Mouse (Mus musculus) left cerebral cortex, postnatal 14 days (tissue): ENCODE measurements around the gene Cd44. TPM values are rescaled to one million over a fixed set of nuclear protein-coding genes. Genes with fewer than 3 reads are reported as not detected.
A peak's percentile ranks its signal among the peaks of the same experiment; 100 is the strongest.

Experiments used
- DNase-seq, 2 experiments: peaks; one replicate each; pipeline ENCODE4 v3.0.0; 2021 to 2022; ENCODE audit warnings: low spot score in 2 of 2, mixed read lengths in 1 of 2
- intact Hi-C: fragments of 180-260 bp; cut with DNase I; formaldehyde crosslinking; loops from one replicate; pipeline ENCODE4 v1.15.1; 2025
- long read RNA-seq, 2 experiments: library from polyadenylated mRNA; stranded (forward); transcript quantifications; one replicate each; pipeline ENCODE4 v2.0.0; 2021
- total RNA-seq, 2 experiments: library from RNA; stranded (reverse); gene quantifications; 2 replicates each; pipeline ENCODE4 v1.2.3; 2021

Cd44 gene
- total RNA-seq: 1 to 10 TPM; 7.0 to 8.4 TPM
- long read RNA-seq, experiment 1, partial matches to known transcripts: 0 of 5 reads
- long read RNA-seq, experiment 1, other reads (novel, unspliced or antisense): 1 of 5 reads
- long read RNA-seq, experiment 2, partial matches to known transcripts: 0 of 4 reads
- long read RNA-seq, experiment 2, other reads (novel, unspliced or antisense): 0 of 4 reads

DNA sequence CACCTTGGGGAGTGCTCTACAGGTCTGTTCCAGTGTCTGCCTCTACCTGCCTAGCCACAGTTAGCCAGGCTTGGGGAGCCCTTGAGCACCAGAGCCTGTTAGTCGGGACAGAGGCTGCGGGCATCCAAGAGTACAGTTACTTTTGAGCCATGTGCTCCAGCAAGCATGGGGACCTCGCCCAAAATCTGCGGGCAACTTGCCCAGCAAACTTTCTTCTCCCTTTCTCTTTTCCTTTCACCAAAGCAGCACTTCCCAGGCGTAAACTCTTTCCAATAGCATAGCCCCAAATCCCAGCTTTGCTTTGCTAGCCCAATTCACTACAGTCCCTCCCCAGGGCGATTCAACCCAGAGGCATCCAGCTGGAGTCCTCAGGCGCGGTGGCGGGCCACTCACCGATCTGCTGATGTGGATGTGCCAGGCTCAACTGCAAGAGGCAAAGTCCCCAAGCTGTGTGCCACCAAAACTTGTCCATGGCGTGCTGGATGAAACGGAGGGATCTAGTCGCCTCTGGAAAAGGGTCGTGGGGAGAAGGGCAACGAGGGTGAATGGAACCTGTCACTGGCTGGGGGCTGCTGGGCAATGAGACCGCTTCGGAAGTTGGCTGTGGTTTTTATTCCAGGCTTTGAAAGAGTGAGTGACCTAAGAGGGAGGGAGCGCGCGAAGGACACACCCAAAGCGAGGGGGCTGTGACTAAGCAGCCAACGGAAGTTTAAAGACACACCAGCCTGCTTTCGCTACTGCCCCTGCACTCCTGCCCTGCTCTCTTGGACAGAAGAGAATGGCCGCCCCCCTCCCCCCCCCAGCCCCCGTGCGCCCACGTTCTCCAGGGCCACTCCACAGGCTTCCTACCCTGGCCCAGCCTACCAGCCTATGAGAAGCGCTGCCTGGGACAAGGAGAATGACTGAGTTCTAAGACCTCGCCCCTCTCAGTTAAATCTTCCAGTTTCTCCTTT lies at the start of gene Cd44:
TSS of gene Cd44 (minus strand) at position 791 of the 953 bp plus-strand sequence.
- no peak for DNase-seq
- intact Hi-C loops: no loop called here

DNA sequence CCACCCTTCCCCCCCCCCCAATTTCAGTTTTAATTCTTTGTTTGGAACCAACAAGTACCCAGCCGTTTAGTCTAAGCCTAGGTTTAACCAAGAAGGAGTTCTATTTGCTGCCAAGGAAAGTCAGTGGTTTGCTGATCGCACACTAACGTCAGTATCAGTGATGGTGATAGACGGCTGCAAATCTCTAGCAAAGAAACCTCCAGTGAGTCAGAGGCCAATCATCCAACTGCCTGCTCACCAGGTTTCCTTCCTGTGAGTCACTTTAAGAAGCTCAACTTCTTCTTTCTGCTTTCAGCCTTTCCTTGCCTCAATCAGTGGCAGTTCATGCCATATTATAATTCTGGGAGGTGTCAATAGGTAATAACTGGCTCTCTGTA lies 47.0 kb upstream of the Cd44 start:
- DNase-seq: no peak
- intact Hi-C loops: no loop called here

DNA sequence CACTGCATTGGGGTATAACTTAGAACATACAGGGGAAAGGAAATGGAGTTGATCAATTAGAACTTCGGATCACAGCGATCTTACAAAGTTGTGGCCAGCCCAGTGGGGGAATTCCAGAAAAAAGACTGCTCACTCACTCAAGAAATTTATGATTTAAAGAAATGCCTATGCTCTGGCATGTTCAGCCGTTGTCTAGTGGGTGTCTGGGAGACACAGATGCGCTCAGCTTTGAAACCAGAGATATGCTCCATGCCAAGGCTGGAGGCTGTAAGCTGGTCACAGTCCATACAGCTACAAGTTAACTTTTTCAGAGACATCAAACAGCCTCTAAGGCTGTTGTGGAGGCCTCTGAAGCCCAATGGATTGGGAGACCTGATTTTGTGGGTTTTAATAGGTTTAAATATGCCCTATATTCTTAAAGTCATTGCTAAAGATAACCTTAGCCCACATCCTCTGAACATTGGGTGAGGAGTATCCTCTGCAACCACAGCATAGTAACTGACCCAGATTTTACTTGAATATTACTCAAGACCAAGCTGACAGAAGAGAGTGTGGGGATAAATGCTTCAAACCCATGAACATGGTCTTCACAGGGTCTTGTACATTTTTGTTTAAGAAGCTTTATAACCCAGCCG lies 46.5 kb upstream of the Cd44 start:
- DNase-seq: no peak
- intact Hi-C loops: no loop called here

DNA sequence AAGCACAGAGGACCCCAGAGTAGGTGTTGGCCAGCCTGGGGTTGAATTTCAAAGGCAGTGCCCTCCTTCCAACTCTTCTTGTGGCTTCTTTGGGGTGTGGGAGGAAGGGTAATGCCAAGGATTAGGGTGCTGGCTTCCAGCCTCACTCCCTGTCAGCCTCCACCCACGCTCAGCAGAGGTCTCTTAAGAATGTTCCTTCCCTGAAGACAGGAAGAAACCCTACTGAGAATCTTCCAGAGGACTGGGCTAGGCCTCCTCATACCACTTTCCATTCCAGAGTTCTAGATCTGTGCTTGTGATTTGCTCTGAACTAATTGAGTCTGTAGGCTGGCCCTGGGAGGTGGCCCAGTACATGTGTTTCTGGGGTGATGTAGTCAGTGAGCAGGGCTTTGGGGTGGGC lies 43.6 kb upstream of the Cd44 start:
- DNase-seq: no peak

DNA sequence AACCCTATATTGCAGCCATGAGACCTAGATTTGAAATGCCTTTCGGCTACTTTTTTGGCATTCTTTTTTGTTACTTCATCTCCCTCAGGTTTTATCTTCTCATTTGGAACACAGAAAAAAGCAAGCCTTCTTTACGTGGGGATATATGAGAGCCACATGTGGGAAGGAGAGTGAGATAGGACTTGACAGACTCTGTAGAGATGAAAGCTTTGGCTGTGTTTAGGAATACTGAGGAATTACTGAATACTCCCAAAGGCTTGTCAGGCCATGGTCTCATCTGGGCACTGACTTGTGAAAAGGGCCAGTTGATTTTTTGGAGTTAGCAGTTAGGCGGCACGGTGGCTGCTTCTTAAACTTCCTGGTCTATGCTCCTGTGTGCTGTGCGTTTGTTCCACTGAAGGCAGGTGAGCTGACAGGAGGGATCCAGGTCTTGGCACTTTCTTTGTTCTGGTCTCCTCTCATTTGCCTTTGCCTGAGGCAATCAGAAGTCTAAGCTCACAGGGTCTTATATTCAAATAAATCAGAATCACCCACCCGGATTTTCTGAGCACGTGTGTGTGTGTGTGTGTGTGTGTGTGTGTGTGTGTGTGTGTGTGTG lies 43.0 kb upstream of the Cd44 start:
- intact Hi-C loops: no loop called here
- no peak for DNase-seq

More for the DNA sequence above, 43.6 kb upstream of the Cd44 start:
- intact Hi-C loops: no loop called here

DNA sequence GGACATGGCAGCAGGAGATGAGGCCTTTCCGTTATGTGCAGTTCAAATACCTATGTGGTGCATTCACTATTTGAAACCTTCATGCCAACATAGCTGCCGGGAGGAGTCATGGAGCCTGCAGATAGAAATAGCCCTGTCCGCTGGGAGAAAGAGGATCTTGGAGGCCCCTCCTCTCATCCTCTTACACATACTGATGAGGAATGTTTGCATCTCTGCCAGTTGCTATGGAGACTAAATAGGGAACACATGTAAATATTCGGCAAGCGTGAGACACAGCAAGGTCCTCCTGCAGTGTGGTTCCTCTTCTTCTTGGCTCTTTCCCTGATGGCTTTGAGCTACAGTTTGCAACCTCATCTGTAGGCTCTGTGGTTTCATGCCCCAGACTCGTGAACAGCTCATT lies 42.5 kb upstream of the Cd44 start:
- intact Hi-C loops: no loop called here
- DNase-seq: peak; percentile 52 to 85

DNA sequence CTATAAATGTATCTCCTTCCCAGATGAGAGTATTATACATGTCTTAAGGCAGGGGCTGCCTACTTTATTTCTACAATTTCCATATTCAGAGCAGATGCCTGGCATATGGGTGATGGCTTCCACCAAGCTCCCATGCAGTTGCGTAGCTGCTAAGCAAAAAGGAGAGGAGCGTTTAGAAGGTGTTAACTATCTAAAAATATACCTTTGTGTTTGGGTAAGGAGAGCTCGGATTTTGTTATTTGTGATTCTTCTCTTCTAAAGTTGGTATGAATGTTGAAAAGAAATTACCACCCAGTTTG lies 41.3 kb upstream of the Cd44 start:
- intact Hi-C loops: no loop called here
- peak; percentile 39 to 55 for DNase-seq

DNA sequence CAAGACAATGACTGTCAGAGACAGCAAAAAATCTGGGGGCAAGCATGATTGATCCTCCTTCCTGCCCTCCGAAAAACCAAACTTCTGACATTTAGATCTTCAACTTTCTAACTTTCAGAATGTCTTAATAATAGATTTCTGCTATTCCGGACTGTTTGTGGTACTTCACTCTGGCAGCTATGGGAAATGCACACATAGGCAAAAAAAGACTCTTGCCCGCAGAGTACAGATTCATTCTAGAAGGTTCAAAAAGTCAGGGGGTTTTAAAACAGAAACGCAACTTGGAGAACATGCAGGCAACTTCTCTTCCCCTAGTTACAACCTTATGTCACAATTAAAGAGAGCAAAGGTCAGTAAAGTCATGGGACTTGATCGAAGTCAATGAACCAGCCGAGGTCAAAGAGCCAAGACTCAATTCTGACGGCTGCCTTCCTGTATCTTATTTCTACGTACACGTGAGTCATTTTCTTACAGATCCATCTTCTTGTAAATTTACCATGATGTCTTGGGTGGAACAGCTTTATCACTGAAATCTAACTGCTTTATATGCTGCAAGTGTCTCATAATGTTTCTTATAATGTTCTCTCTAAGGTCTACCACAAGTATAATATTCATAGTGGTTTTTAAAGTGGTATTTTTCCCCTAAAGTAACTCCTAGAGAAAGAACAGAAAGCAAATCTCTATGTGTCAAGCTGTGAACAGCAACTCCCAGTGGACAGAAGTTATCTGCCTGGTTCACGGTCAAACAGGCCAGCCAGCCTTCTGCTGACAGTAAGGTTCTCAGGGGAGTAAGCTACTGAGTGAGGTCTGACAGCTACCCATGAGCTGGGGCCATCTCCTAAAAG lies 40.7 kb upstream of the Cd44 start:
- DNase-seq: no peak
- intact Hi-C loops: no loop called here

DNA sequence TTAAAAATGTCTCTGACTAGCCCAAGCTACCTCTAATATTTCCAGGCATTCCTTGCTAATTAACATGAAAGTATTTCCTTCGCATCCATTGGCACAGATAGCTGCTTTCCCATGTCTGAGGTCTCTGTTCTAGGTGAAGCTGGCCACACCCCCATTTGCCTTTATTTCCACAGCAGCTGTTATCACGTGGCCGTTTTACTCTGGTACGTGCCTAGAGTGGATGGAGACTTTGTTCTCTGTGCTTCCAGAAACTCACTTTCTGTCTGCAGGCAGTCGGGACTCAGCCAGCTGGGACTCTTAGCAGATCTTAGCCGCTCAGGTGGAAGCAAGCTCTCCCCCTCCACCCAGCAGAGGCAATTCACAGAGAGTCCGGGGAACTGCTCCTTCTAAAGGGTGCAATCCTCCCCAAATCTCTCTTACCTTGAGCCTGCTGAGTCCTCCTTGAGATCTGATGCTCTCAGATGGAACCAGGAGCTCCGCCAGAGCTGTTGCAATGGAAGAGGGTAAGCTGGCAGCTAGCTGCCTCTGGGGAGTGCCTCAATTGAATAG lies 39.4 kb upstream of the Cd44 start:
- DNase-seq: no peak
- intact Hi-C loops: no loop called here

DNA sequence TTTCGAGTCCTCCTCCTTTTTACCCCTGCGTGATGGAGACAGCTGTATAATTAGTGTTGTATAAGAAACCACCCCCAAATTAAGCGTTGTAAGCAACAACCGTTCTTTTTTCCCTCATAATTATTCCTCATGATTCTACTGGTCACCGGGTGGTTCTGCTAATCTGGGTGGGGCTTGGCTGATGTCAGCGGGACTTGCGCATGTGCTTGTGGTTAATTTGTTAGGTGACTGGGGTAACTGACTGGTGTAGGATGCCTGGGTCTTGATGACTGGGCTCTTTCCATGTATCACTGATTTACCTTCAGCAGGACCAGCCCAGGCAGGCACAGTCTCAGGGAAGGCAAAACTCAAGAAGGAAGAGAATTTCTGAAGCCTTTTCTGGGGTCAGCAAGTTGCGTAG lies 38.7 kb upstream of the Cd44 start:
- intact Hi-C loops: no loop called here
- no peak for DNase-seq

DNA sequence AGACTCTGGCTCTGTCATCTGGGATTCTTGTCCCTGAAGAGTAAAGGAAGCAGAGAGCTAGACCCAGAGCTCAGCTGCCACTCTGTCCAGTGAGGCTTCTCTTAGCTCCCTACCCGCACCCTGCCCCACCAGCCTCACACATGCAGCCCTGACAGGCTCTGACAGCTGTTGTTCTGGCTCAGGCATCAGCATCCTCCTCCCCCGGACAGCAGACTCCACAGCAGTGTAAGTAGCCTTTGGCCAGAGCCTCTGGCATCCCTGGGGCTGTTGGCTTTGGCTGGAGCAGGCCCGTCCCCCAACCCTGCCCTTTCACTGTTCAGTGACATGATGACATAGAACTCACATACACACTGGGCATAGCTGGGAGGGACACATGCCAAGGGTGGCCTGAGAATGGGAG lies 35.4 kb upstream of the Cd44 start:
- DNase-seq: no peak
- intact Hi-C loops: no loop called here

DNA sequence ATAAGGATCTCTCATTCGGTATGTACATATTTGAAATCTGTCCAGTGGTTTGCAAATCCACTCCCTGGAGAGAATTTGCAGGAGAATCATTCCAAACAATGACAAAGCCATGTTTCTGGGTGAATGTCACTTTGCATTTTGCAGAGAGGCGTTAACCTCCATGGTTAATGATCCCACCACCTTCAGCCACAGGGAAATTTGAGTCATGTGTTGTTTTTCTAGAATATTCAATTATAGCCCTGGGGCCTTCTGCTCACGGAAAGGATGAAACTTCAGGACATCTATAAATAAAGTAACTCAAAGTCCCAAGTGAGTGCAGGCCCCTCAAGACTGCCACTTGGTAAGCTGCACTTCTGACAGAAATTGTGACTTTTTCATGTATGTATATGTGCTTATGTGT lies 33.4 kb upstream of the Cd44 start:
- intact Hi-C loops: no loop called here
- no peak for DNase-seq

DNA sequence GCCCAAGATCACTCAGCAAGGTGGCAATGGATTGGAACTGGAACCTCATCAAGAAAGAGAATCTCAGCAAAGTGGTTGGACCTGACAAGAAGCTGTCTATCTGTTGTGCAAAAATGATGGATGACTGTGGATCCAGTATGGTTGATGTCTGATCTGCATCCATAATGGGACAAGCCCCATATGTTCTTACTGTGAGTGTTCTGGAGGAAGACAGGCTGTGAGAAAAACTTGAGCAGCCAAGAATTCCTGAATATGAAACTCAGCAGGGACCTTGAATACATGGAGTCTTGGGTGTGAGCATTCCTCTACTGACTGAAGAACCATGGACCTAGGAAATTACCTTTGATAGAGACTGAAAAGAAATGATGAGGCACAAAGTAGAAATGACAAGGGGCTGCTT lies 32.3 kb upstream of the Cd44 start:
- intact Hi-C loops: no loop called here
- no peak for DNase-seq

DNA sequence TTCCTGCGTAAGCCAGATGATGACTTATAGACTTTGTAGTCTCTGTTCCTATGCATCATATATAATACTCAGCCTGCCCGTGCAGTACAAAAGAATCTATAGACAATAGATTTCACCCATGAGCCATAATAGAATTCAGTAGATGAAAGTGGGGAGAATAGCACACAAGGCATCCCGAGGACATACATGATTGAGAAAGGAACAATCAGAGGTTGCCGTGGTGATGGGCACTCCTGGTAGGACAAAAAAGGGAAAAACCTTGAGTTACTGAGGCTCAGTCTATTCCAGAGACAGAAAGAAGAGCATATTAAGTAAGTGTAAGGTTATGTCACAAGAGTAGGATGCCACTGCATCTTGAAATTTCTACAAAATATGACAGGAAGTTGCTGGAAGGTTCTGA lies 31.7 kb upstream of the Cd44 start:
- no peak for DNase-seq
- intact Hi-C loops: no loop called here

DNA sequence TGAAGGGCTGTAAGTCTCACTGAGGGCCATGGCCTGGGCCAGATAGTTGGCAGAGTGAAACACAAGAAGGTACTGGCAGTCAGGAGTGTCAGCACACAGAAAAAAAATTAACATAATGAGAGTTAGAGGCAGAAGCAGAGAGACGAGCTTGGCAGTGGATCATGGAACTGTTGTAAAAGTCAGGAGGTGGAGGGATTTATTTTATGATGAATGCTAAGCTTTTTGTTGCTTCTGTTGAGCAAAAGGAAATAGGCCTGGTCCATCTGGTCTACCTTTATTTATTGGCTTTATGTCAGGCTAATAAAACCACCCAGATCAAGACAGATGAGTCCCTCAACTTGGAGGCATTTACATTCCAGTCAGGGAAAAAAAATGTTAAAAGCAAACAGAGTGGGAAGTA lies 31.2 kb upstream of the Cd44 start:
- intact Hi-C loops: no loop called here
- no peak for DNase-seq

DNA sequence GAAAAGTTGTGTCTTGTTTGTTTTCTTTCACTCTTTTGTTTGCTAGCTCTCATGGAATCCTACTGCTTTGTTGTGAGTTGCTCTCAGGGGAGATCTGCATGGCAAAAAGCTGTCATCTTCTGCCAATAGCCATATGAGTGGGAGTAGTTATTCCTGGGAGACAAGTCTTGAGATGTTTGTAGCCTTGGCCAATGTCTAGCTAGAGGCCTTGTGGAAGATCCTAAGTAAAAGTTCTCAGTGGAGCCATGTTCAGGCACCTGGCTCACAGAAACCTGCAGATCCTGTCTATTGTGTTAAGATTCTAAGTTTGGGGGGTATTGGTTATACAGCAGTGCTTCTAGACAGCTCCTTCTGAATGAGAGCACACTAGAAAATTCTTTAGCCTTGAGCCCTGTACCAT lies 26.7 kb upstream of the Cd44 start:
- intact Hi-C loops: no loop called here
- no peak for DNase-seq

DNA sequence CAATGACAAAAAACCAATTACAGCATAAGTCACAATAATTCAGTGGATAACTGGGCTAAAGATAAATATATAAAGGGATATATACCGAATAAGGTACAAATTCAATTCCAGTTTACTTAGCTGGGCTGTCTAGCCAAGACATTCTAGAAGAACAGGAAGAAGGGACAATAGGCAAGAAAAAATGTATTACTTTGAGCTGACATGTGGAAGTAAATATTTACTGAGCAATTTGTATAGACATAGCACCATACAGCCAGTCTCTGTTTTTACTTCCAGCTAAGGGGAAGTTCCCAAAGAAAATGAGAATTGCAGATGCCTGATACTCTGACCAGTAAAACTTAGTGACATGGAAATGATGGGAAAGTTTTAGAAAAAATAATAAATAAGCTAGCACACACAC lies 23.0 kb upstream of the Cd44 start:
- no peak for DNase-seq
- intact Hi-C loops: no loop called here

DNA sequence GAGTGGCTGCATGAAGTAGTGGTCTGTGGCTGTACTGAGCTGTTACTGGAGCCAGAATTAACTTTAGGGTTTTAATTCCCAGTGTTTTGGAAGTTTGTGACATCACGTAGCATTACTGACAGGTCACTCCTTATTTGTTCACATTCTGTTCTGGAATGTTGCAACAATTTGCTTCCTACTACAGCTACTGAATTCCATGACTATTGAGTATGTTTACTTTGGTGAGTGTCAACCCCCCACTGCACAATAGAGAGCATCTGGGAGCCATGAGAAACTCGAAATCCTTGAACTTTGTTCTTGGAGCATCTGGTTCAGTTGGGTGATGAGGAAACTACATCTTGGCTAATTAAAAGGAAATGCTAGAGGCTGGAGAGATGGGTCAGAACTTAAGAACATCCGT lies 22.2 kb upstream of the Cd44 start:
- intact Hi-C loops: no loop called here

DNA sequence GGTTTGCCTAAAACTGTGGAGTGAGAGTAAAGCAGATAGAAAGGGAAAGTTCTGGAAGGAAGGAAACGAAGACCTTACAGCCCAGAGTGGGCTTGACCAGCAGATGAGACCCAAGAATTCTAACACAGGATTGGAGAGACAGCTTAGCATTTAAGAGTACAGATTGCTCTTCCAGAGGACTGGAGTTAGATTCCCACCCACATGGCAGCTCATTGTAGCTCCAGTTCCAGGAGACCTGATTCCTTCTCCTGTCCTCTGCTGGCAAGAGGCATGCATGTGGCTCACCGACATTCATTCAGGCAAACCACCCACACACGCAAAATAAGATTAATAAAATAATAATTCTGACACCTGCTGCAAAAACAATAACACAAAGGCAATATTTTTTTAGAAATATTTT lies 20.6 kb upstream of the Cd44 start:
- intact Hi-C loops: no loop called here
- peak in 1 of 2 experiments; percentile 40 for DNase-seq

More for the DNA sequence above, 22.2 kb upstream of the Cd44 start:
- no peak for DNase-seq
